Mouse (Mus musculus) liver, embryonic 13.5 days (tissue): Measurements from ENCODE around the gene Polg. TPM values are rescaled to one million over a fixed set of nuclear protein-coding genes. Genes with fewer than 3 reads are reported as not detected.
A peak's percentile ranks its signal among the peaks of the same experiment; 100 is the strongest.

Source experiments
- ATAC-seq: fragments of 200-750 bp; cut with Nextera tagmentation; 2 replicates; pipeline ENCODE4 v1.8.0; 2017; ENCODE audit warnings: low read depth, mild to moderate bottlenecking, moderate number of reproducible peaks, moderate library complexity
- DNase-seq: peaks from one replicate; pipeline ENCODE4 v3.0.0; 2022
- H3K27ac ChIP-seq: fragments of 300-500 bp; sonication (generic); 2 replicates; pipeline ENCODE4 v1.5.1; 2015; ENCODE audit warnings: moderate library complexity, mild to moderate bottlenecking, inconsistent platforms
- H3K27me3 ChIP-seq: fragments of 300-500 bp; sonication (generic); 2 replicates; pipeline ENCODE4 v1.6.1; 2015; ENCODE audit warnings: mild to moderate bottlenecking, inconsistent platforms
- H3K36me3 ChIP-seq: fragments of 300-500 bp; sonication (generic); 2 replicates; pipeline ENCODE4 v1.6.1; 2015; ENCODE audit warnings: mild to moderate bottlenecking, inconsistent platforms
- H3K4me1 ChIP-seq: fragments of 300-500 bp; sonication (generic); replicated peaks from 2 replicates; pipeline ENCODE4 v1.6.1; 2015; ENCODE audit warnings: inconsistent platforms
- H3K4me2 ChIP-seq: fragments of 300-500 bp; sonication (generic); 2 replicates; pipeline ENCODE4 v1.6.1; 2015; ENCODE audit warnings: inconsistent platforms, mild to moderate bottlenecking, moderate library complexity
- H3K4me3 ChIP-seq: fragments of 300-500 bp; sonication (generic); replicated peaks from 2 replicates; pipeline ENCODE4 v1.5.1; 2015; ENCODE audit warnings: mild to moderate bottlenecking, inconsistent platforms
- H3K9ac ChIP-seq: fragments of 300-500 bp; sonication (generic); 2 replicates; pipeline ENCODE4 v1.6.1; 2015; ENCODE audit warnings: mild to moderate bottlenecking, inconsistent platforms
- H3K9me3 ChIP-seq: fragments of 300-500 bp; sonication (generic); replicated peaks from 2 replicates; pipeline ENCODE4 v1.6.1; 2016; ENCODE audit warnings: inconsistent platforms
- WGBS: fragments of 180-500 bp; shearing (Covaris S2); methylation state at CpG from one replicate; pipeline ENCODE4 v1.1.7; 2015; ENCODE audit not compliant: insufficient replicate concordance; 5-methylcytosine and 5-hydroxymethylcytosine counted together
- microRNA-seq: library from miRNA; unstranded; fragments of <30 nt; microRNA quantifications from one replicate; pipeline ENCODE4, GENCODE M21; 2016
- polyA plus RNA-seq: library from polyadenylated mRNA; unstranded; fragments of >200 nt; fragmentation: Nextera tagmentation; extraction: Ambion mirVana; gene quantifications from 2 replicates; pipeline ENCODE4 v1.2.1, GENCODE M21; 2015

The Polg gene
- polyA plus RNA-seq, 1 experiment from 2014 or later, result 15.4 TPM

DNA sequence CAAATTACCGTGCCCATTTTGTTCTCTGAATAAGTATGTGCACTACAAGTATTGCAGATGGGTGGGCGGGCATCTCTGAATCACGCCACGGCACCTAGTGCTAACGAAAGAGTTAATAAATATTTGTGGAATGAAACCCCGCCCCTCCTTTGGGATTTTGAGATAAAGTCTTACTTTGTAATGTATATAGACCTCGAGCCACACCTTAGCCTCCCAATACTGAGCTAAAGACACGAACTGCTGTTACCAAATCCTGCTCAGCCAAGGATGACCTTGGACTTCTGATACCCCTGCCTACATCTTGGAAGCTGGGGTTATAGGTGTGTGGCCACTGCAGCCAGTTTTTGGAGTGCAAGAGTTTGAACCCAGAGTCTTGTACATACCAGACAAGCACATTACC is 67.7 kb downstream of the Polg start:
- 59% methylated on average over 8 of the region's 8 CpGs for WGBS
- H3K36me3 ChIP-seq, result peaks cover 23% of the 10 kb centered on the region
- H3K9ac ChIP-seq, result no peak overlapping the region
- H3K27ac ChIP-seq, result no peak overlapping the region
- H3K4me2 ChIP-seq, result no peak overlapping the region
- no peak overlapping the region for H3K4me3 ChIP-seq
- no peak for ATAC-seq
- no peak for DNase-seq
- peaks cover 9% of the 10 kb centered on the region; the same call in 1 of the 2 replicates for H3K4me1 ChIP-seq
- H3K27me3 ChIP-seq, result no peaks in the 10 kb centered on the region
- no peaks in the 10 kb centered on the region for H3K9me3 ChIP-seq

DNA sequence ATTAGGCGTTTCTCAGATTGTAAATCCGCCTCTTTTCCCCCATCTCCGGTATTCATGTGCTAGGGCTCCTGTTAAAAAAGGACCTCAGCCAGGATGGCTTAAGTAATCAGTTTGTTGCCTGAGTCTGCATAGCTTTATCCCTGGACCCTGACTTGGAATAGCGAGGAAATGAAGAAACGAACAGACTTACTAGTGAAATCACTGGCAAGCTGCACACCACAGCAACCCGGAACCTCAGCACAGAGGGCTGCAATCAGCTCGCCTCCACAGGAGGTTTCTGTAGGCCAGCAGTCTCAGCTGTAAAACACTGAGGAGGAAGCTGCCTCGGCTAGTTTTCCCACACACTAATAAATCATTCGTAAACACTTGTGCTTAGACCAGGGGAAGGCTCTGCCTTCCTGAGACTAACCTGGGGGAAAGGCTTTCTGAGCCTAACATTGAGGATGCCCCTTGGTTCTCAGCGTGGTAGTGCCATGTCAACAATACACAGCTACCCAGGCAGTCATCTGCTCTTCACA is 68.7 kb downstream of the Polg start:
- peaks cover 17% of the 10 kb centered on the region for H3K36me3 ChIP-seq
- 71% methylated on average over 10 of the region's 10 CpGs for WGBS
- ATAC-seq (no peak), DNase-seq (no peak)
- no peak overlapping the region for H3K27ac ChIP-seq
- H3K9me3 ChIP-seq, result no peaks in the 10 kb centered on the region
- no peak overlapping the region for H3K9ac ChIP-seq
- H3K27me3 ChIP-seq, result no peaks in the 10 kb centered on the region
- H3K4me2 ChIP-seq, result no peak overlapping the region
- H3K4me1 ChIP-seq, result peaks cover 17% of the 10 kb centered on the region
- no peak overlapping the region for H3K4me3 ChIP-seq

Small RNAs within 50 kb of the gene (microRNA-seq; reads per million reads assigned to microRNA genes)
- gene Mir9-3, result 5.9 reads per million, percentile 14 among the genes with 10 or more reads in this experiment

Other genes starting within 250 kb of the Polg start
- gene Abhd2, start 193.2 kb downstream of the Polg start, polyA plus RNA-seq, result 8.2 and 11.9 TPM in 2 replicates
- 0.06 TPM in 1 of 2 replicates, not detected in the other for gene Rlbp1, start 79.3 kb downstream of the Polg start, polyA plus RNA-seq
- gene Fanci, start 74.4 kb downstream of the Polg start, polyA plus RNA-seq, result 9.2 and 11.3 TPM in 2 replicates
- 0.09 TPM in 1 of 2 replicates, not detected in the other for gene Rhcg, start 151.3 kb upstream of the Polg start, polyA plus RNA-seq
- 5.3 and 7.1 TPM in 2 replicates for gene Ticrr, start 193.8 kb upstream of the Polg start, polyA plus RNA-seq
- 0.35 and 0.41 TPM in 2 replicates for gene Kif7, start 249.4 kb upstream of the Polg start, polyA plus RNA-seq